Mouse (Mus musculus): ENCODE measurements at regions not wholly inside any gene's neighbourhood (a gene's known extent, or its start where the extent isn't known, plus 50 kb on each side); places are given as distances from the start of the nearest gene placed in this dataset.

DNA sequence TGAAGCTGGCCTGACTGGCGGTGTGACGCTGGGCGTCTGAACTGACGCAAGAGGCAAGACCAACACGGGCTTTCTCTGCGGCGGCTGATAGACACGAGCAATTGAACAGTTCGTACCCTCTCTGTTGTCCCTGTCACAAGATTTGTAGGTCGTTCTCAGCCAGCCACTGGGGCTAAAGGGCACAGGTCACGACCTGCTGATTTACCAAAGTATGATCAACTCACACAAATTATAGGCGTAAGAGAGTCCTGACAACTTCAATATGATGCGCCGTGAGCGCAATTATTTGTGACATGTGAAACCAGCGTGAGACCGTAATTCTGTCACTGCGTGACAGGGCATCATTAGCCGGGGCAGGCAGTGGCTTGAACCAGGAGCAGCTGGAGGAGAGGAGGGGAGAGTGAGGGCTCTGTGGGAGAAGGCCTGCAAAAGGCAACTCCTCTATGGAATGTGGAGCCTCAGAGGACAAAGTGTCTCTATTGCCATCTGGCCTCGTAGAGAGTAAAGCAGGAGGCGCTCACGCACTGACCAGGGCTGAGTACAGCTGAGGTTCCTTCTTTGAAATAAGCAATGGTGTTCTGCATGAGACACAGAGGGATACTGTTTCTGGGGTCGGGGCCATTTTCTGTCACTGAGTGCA is 181.4 kb upstream of the Habp2 start:
- DNase-seq, result no peak

DNA sequence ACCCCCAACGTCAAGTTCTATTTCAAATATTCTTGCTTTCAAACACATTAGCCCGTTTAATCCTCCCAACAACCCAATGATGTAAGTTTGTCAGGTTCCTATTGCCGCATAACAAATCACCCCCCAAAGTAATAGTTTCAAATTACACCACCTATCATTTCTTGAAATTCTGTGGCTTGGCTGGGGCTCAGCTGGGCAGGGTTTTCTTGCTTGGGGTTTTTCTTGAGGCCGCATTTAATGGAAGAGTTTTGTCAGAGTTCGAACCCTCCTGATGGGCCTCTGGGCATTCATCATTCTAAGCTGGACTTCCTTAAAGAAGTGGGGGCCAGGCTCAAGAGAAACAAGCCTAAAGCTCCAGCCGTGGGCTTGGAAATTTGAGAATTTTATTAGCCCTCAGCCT is 178.1 kb upstream of the Habp2 start:
- no peak for DNase-seq

DNA sequence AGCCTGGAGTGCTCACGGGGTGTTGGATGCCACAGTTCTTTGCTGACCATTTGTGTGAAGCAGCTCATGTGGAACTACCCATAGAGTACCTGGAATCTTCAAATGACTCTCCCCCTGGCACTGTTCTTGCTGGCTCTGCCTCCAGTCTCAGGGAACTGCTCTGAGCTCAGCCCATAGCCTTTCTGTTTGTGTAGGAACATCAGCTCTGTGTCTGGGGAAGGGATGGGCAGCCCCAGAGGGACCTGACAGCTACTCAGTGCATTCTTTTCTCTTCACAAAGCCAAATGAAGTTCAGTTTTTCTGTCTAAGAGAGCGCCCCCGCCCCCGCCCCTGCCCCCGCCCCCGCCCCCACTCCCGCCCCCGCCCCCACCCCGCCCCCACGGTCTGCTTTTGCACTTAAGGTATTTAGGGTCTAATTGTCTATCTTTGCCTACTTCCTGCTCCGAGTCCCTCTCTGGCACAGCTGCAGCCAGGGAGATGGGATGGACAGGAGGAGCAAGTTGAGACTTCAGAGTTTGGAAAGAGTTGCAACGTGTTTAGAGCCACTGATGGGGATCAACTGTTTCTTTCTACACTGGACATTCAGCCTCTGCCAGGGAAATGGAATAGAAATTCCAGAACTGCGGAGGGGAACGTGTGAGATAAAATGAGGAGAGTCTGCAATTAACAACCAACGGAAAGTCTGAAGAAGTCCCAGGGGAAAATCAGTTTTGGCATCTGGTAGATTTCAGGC is 171.2 kb upstream of the Habp2 start:
- DNase-seq, result no peak

DNA sequence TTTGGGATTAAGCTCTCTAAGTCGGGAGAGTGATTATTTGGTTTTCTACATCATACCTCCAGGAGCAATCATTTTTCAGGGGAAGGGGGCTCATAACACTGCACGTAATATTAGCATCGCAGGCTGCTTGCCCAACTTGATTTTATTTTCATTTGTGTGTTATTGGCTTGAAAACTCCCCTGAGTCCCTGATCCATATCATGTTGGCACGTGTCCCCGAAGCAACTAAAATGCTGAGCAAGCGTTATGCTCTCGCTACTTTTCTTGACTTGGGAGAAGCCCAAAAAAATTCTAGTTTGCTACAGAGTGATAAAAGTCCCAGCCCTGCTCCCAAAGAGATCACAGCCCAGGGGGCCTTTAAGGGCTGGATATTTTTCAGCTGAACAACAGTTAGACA is 170.7 kb upstream of the Habp2 start:
- DNase-seq, result no peak

DNA sequence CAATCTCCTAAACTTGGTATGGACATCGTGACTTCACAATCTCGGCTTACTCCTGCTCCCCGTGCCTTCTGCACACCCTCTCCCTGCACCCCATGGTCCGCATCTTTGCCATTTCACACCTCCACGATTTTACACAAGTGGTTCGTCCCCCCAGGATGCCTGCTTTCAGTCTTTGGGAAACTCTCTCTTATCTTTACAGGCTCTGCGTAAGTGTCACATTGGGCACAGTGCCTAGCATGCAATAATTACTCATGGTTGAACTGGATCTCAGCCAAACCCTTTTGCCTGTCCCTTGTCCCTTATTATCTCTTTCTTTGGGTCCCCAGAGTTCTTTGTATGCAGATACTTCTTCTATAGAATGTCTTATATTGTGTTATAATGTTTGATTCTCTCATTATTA is 166.2 kb upstream of the Habp2 start:
- DNase-seq, result no peak

DNA sequence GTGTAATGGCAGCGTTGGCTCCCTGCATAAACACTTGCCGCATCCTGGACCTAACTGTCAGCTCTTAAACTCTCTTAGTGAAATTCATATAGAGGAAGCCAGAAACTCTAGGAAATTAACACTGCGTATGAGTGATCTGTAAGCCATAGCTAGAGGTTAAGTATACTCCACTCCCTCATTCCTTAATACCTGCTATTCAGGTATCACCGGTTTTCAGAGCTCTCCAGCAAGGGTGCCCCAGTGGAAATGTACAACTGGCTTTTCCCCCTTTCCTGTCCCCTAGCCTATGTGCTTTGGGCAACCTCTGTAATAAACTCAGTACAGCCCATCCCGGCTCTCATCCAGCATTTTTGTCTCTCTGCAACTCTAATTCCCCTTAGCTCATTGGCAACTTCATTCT is 164.8 kb upstream of the Habp2 start:
- DNase-seq, result no peak

DNA sequence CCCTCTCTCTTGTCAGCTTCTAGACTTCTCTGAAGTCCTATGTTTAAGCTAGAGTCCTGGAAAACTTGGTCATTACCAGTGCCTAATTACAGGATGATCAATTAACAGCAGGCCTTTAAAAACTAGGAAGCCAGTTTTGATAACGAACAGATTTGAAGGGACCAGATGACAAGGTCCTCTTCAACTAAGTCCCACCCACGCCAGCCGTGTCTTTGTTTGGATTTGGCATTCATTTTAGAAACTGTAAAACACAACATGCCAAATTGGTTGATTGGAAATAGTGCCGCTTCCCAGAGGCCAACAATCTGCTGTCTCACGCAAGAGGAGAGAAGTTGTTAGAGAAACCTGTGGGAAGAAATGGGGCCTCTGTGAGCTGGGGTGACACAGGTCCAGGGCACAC is 155.4 kb upstream of the Habp2 start:
- DNase-seq, result no peak

DNA sequence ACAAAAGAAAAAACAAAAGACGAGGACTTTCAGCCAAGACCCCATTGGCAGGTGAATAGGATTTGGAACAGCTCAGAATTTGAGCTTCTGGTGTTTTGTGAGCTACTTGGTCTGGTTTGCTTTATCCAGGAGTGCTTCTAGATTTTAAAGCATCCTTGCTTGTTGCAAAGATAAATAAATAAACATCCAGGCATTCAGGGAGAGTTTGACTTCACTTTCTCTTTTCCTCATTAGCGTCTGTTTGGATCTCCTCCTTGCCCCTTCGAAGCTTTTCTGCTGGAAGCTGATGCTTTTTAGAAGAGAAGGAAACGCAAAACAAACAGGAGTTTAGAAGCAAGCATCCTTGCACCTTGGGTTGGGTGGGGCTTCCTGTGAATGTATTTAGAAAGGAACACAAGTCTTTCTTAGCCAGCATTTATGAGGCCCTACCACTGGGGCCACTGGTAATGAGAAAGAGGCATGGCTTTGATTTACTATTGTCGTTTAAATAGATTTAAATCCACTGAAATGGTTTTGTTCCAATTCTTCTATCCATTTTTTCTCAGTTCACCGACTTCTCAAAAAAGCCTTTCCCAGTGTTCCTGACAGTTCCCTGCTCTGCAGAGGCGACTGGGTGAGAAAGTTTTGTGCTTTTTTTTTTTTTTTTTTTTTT is 153.9 kb upstream of the Habp2 start:
- DNase-seq, result no peak

DNA sequence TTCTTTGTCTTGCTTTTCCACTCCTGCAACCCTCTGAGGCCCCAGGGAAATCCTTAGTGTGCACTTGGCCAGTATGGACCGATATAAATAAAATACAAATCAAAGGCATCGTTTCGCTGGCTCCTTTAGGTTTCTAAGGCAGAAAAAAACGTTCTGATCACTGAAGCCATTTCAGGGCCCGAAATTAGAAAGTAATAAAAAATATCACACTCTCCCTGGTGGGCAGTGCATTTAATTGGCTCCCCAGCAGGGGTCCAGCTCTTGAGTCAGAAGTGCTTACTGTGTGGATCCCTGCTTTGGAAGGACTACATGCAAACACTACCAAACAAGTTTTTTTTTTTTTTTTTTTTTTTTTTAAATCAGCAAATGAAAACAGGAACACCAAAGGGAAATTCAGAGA is 153.4 kb upstream of the Habp2 start:
- no peak for DNase-seq

DNA sequence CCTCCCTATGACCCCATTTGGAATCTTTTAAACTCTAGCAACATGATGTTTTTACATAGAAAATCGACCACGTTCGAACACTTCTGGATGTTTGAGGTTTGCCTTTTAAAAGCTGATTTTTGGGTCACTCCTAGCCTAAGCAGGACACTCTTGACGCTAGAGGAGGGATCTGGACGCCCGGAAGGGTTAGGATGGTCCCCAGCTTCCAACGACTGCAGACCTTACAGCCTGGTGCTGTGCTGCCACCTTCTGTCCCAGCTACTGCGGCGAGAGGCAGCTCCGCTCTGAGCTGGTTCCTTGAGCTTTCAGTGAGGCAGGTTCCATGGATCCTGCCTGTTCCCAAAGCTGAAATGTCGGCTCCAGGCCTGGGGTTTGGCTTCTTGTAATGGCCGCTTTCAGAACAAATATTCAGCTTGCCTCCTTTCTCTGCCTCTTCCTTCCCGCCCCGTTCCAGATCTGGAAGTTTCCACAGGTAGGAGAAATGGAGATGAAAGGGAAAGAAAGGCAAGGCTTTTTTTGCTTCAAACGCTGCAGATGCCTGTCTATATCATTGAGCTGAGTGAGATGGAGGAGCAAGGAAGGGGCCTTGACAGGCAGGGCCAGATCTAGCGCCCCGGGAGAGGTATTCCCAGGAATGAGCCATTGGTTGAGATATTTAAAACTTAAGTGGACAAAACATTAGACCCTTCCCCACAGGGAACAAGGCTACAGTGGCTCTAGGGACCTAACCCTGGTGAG is 152.7 kb upstream of the Habp2 start:
- peak; percentile 13 to 15 for DNase-seq

DNA sequence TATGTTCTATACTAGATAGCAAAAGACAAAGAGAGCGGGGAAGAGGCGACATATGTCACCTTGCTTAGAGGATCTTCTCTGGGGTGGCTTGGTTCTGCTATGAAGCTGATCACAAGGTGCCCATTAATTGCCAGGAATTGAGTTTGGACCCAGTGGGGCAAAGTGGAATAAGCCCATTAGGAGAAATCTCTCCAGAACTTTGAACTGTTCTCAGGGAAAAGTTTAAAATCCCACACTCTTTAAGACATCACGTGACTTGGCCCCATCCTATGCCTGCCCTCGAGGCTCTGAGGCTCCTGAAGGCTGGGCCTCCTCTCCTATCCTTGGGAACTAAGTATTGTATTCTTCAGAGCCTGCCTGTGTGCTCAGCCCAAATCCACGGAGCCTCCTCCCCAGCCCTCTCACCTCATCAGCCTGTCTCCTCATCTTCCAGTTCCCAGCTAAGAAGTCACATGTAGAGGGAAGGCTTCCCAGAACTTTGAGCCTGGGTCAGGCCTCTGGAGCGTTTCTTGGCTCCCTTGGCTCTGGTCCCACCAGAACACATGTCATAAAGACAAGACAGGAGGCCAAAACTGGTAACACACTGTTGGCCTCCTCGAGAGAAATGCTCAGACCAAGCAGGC is 151.5 kb upstream of the Habp2 start:
- DNase-seq, result no peak

DNA sequence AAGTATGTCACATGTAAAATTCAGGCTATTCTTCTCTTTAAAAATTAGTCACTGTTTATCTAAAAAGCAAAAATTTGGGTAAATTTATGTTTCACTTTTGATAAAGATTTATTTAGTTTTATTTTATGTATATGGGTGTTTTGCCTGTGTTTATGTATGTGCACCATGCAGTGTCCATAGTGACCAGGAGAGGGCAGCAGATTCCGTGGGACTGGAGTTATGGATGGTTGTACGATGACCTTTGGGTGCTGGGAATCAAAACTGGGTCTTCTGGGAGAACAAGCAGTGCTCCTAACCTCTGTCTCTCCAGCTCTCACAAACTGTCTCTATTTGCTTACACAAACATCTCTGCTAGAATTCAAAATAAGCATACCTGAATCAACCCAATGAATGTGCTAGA is 146.4 kb upstream of the Habp2 start:
- no peak for DNase-seq

DNA sequence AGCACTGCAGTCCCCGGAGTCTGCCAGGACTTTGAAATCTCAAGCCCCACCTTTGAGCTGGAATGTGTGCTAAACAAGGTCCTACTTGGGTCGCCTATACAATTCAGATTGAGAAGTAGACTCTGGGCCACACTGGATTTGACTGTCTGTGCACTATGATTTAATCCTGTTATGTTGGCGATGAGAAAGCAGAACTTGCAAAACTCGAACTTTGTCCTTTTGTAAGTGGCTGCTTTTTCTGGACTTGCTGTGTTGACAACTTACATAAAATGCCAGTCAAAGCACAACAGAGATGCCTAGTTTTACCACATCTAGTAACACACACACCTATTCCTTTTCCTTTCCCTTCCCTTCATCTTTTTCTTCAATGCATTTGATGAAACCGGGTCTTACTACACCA is 142.7 kb upstream of the Habp2 start:
- no peak for DNase-seq

DNA sequence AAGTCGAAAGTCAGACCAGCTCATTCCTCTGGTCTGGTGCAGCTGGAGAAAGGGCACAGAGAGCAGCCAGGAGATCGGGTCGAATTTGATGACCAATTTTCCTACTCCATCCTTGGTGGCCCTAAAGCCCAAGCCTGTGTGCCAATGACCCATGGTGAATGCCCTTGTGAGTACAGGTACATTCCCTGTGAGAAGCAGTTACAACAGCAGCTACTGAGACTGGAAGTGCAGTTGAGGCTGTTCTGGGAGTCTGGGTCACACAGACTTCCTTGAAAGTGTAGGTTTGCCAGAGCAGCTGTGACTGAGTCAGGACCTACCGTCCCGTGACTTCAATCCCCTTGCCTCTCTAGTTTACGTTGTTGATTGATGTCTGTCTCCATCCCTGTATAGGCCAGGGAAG is 129.8 kb upstream of the Habp2 start:
- no peak for DNase-seq

DNA sequence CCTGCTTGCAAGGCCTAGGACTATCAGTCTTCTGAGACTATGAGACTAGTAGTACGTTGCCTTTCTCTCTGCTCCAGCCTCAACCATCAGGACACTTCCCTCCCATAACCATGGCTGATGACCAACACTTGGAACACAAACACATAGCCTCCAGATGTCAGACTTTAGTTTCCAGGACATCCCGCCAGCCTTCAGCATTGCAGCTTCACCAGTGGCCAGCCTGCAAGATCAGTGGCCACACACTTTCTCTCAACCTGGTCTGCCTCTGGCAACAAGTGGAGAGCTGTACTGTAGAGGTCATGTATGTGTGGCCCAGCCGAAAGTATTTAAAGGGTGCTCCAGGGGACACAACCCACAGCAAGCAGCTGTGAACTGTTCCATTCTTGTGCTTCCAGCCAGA is 124.8 kb upstream of the Habp2 start:
- DNase-seq, result no peak

DNA sequence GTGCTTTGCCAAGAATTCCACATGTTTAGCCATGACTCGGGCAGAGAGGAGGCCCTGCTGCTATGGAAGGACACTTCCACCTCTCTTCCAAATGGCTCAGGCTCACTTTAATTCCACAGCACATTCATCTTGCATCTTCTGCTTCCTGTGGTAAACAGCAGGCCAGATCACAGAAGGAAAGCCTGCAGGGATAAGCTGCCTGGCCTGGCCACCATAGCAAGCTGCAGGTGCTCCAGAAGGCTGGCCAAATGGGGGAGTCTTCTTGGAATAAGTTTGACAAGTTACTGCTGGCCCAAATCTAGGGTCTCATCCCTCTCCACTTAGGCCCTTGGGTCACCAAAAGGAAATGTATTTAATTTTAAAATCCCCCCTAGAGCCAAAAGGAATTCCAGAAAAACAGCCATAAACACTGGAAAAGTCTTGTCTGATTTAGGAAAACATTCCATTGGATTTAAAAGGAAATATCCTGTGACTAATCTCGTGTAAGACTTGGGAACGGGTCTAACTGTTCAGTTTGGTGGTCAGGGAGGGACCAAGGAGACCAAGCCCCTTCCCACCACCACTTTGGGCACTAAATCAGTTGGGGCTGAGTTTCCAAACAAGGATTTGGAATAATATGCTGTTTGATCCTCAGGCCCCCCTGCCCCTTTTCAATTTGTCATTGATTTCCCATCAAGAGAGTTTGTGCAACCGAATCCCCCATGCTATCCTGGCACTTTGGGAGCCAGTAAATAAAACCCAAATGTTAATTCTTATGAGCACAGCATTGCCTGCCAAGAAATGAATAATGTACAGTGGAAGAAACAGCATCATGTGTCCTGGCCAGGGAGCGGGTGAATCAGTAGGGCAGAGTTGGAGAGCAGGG is 117.6 kb upstream of the Habp2 start:
- DNase-seq, result no peak

DNA sequence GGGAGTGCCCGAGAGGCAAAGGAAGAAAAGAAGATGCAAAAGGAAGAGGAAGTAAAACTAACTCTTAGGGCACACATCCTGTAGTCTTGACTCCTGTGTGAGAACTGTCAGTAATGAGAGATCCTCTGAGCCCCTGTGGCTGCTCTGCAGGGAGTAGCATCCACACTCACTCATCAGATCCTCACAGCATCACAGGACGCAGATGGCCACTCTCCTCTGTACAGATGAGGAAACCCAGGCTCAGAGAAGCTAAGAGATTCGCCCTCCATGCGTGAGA is 117.0 kb upstream of the Habp2 start:
- DNase-seq, result no peak

DNA sequence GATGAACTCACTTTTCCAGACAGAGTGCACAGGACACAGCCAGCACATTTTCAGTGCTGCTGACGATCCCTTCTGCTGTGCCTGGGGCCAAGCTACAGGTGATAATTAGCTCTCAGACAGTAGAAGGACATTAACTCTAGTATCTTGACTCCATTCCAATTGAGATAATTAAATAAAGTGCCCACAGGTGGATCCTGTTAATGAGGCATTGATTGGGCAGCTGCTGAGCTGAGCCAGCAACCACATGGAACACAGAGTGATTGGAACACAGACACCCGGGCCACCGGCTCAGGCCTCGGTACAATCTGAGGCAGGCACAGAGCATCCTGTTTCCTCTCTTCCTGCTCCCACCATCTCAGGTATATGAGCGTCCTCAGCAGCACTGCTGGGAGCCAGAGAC is 114.5 kb upstream of the Habp2 start:
- no peak for DNase-seq

DNA sequence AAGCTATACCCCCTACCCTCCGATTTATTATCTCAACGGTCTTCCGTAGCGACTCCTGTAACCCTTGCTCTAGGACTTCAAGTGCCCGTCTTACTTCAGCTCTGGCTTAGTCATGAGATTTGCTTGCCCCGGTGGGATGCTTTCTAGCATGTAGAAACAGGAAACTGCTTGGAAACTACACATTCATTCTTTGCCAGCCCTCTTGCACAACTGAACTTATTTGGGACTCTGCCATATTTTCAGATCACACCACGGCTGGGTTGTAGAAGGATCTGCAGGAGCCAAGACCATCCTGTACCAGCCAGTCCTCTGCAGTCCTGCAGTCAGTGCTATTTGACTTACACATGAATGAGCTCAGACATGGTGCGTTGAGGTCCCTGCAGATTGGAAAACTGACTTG is 110.9 kb upstream of the Habp2 start:
- DNase-seq, result no peak

DNA sequence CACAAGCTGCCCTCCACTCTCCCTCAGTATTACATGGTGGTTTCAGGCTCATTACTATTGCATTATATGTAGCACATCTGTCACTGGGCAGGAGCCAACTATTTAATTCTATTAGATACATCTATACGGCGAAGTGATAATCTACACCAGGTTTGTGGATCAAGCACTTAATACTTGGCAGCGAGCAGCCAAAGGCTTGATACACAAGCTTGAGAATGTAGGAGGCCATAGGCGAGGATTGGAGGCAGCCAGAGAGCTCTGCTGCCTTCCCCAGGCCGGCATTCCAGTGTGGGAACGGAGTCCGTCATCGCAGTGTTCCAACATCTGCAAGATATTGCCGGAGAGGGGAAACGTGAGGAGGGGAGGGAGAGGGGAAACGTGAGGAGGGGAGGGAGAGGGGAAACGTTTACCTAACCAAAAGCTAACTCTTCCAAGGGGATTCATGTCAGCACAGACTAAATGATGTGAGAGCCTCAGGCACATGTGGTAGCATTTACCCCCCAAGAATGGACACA is 109.6 kb upstream of the Habp2 start:
- no peak for DNase-seq

DNA sequence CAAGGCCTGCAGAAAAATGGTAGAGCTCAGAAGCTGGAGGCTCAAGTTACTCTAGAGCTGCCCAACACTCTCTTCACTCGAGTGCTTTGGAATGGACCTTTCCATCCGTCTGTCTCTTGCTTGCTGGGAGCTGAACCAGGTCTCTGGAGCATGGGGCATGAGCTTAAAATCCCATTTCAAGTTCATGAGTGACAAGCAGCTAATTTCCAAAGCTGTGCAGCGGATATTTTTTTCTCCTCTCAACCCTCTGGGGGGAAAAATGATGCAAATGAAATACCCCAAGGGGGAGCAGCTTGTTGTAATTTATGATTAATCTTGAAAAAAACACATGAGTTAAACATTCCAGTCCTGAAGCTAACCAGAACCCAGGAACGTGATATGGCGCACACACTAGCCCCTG is 101.2 kb upstream of the Habp2 start:
- DNase-seq, result no peak

DNA sequence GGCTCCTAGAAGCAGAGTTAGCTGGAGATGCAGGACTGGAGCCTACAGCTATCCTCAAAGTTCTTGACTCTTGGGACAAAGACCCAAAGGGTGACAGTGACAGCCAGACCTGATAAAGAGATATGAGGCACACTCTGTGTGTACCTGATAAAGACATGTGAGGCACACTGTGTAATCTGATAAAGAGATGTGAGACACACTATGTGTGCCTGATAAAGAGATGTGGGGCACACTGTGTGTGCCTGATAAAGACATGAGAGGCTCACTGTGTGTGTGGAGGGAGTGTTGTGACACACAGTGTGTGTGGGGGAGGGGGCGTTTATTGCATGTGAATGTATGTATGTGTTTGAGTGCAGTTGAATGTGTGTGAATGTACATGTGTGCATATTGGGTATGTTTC is 97.8 kb upstream of the Habp2 start:
- no peak for DNase-seq
